Mouse (Mus musculus): ENCODE results near the gene Sdcbp2. TPM values are rescaled to one million over a fixed set of nuclear protein-coding genes. Genes with fewer than 3 reads are reported as not detected.
A peak's percentile ranks its signal among the peaks of the same experiment; 100 is the strongest.

Gene Sdcbp2
- polyA plus RNA-seq, 1 experiment = not detected

GRCm38 (mm10) chr2:151575119-151575698 lies 2.8 kb downstream of the Sdcbp2 start:
- Histone ChIP-seq H3K27ac (ENCODE audit: control insufficient read depth, insufficient read depth, low read depth, low read length, poor library complexity) (no peak overlapping the region), H3K4me1 (ENCODE audit: control insufficient read depth, insufficient read depth, low read length) (no peaks in the 10 kb centered on the region), H3K4me3 (replicated peaks; ENCODE audit: control insufficient read depth, low read depth, low read length) (peak overlapping the region; percentile 36)
- TF ChIP-seq POLR2A (IDR thresholded peaks at IDR 0.05; ENCODE audit: borderline replicate concordance, control insufficient read depth, low read depth, low read length) (no peak), CTCF (IDR thresholded peaks at IDR 0.05; ENCODE audit: control insufficient read depth, insufficient read depth, low read length) (no peak)
- 18% methylated on average over 7 of the region's 7 CpGs for WGBS

- no peak for TF ChIP-seq CTCF (IDR thresholded peaks at IDR 0.05; ENCODE audit: control insufficient read depth, insufficient read depth, low read length)
- no peak for TF ChIP-seq POLR2A (IDR thresholded peaks at IDR 0.05; ENCODE audit: borderline replicate concordance, control insufficient read depth, low read depth, low read length)
- H3K4me3 ChIP-seq (replicated peaks; ENCODE audit: control insufficient read depth, low read depth, low read length) = peak overlapping the region; percentile 70
- no peaks in the 10 kb centered on the region for H3K4me1 ChIP-seq (ENCODE audit: control insufficient read depth, insufficient read depth, low read length)
- no peak overlapping the region for H3K27ac ChIP-seq (ENCODE audit: control insufficient read depth, insufficient read depth, low read depth, low read length, poor library complexity)
- WGBS = 1% methylated on average over 38 of the region's 38 CpGs
Observed at GRCm38 (mm10) chr2:151575699-151576389, 3.4 kb downstream of the Sdcbp2 start.

- 75% methylated on average over 4 of the region's 4 CpGs for WGBS
- TF ChIP-seq POLR2A (IDR thresholded peaks at IDR 0.05; ENCODE audit: borderline replicate concordance, control insufficient read depth, low read depth, low read length) (no peak), CTCF (IDR thresholded peaks at IDR 0.05; ENCODE audit: control insufficient read depth, insufficient read depth, low read length) (no peak)
- Histone ChIP-seq H3K27ac (ENCODE audit: control insufficient read depth, insufficient read depth, low read depth, low read length, poor library complexity) (no peak overlapping the region), H3K4me3 (replicated peaks; ENCODE audit: control insufficient read depth, low read depth, low read length) (no peak overlapping the region), H3K4me1 (ENCODE audit: control insufficient read depth, insufficient read depth, low read length) (no peaks in the 10 kb centered on the region)
Observed at GRCm38 (mm10) chr2:151579183-151579582, 6.8 kb downstream of the Sdcbp2 start.

GRCm38 (mm10) chr2:151580945-151581344 lies 8.5 kb downstream of the Sdcbp2 start:
- Histone ChIP-seq H3K4me1 (ENCODE audit: control insufficient read depth, insufficient read depth, low read length) (no peaks in the 10 kb centered on the region), H3K27ac (ENCODE audit: control insufficient read depth, insufficient read depth, low read depth, low read length, poor library complexity) (no peak overlapping the region), H3K4me3 (replicated peaks; ENCODE audit: control insufficient read depth, low read depth, low read length) (no peak overlapping the region)
- 45% methylated on average over 1 of the region's 1 CpGs for WGBS
- TF ChIP-seq POLR2A (IDR thresholded peaks at IDR 0.05; ENCODE audit: borderline replicate concordance, control insufficient read depth, low read depth, low read length) = no peak
- no peak for TF ChIP-seq CTCF (IDR thresholded peaks at IDR 0.05; ENCODE audit: control insufficient read depth, insufficient read depth, low read length)

GRCm38 (mm10) chr2:151585934-151586333 lies 13.5 kb downstream of the Sdcbp2 start:
- WGBS = 16% methylated on average over 3 of the region's 3 CpGs
- no peak for TF ChIP-seq CTCF (IDR thresholded peaks at IDR 0.05; ENCODE audit: control insufficient read depth, insufficient read depth, low read length)
- Histone ChIP-seq H3K4me3 (replicated peaks; ENCODE audit: control insufficient read depth, low read depth, low read length) (no peak overlapping the region), H3K27ac (ENCODE audit: control insufficient read depth, insufficient read depth, low read depth, low read length, poor library complexity) (no peak overlapping the region), H3K4me1 (ENCODE audit: control insufficient read depth, insufficient read depth, low read length) (peaks cover 1% of the 10 kb centered on the region; the same call in 1 of the 2 replicates)

GRCm38 (mm10) chr2:151586807-151587206 lies 14.4 kb downstream of the Sdcbp2 start:
- Histone ChIP-seq H3K4me1 (ENCODE audit: control insufficient read depth, insufficient read depth, low read length) (peaks cover 1% of the 10 kb centered on the region; the same call in 1 of the 2 replicates), H3K27ac (ENCODE audit: control insufficient read depth, insufficient read depth, low read depth, low read length, poor library complexity) (no peak overlapping the region), H3K4me3 (replicated peaks; ENCODE audit: control insufficient read depth, low read depth, low read length) (no peak overlapping the region)
- 64% methylated on average over 1 of the region's 1 CpGs for WGBS
- no peak for TF ChIP-seq POLR2A (IDR thresholded peaks at IDR 0.05; ENCODE audit: borderline replicate concordance, control insufficient read depth, low read depth, low read length)

GRCm38 (mm10) chr2:151587306-151587705 lies 14.9 kb downstream of the Sdcbp2 start:
- WGBS = under 1% methylated on average over 9 of the region's 9 CpGs
- TF ChIP-seq POLR2A (IDR thresholded peaks at IDR 0.05; ENCODE audit: borderline replicate concordance, control insufficient read depth, low read depth, low read length) = no peak
- TF ChIP-seq CTCF (IDR thresholded peaks at IDR 0.05; ENCODE audit: control insufficient read depth, insufficient read depth, low read length) = no peak
- Histone ChIP-seq H3K4me3 (replicated peaks; ENCODE audit: control insufficient read depth, low read depth, low read length) (no peak overlapping the region), H3K4me1 (ENCODE audit: control insufficient read depth, insufficient read depth, low read length) (peaks cover 1% of the 10 kb centered on the region; the same call in 1 of the 2 replicates), H3K27ac (ENCODE audit: control insufficient read depth, insufficient read depth, low read depth, low read length, poor library complexity) (no peak overlapping the region)

- 61% methylated on average over 2 of the region's 2 CpGs for WGBS
- H3K4me3 ChIP-seq (replicated peaks; ENCODE audit: control insufficient read depth, low read depth, low read length) = no peak overlapping the region
Observed at GRCm38 (mm10) chr2:151598068-151598467, 25.6 kb downstream of the Sdcbp2 start.

More at GRCm38 (mm10) chr2:151598068-151598467, 25.6 kb downstream of the Sdcbp2 start:
- no peaks in the 10 kb centered on the region for H3K4me1 ChIP-seq (ENCODE audit: control insufficient read depth, insufficient read depth, low read length)
- H3K27ac ChIP-seq (ENCODE audit: control insufficient read depth, insufficient read depth, low read depth, low read length, poor library complexity) = no peak overlapping the region
- no peak for TF ChIP-seq POLR2A (IDR thresholded peaks at IDR 0.05; ENCODE audit: borderline replicate concordance, control insufficient read depth, low read depth, low read length)
- TF ChIP-seq CTCF (IDR thresholded peaks at IDR 0.05; ENCODE audit: control insufficient read depth, insufficient read depth, low read length) = no peak
